Comparison of ENCODE assay signal across 10 mouse cellular contexts in genomic region chr14:75178801-75179211, GRCm38 (mm10). TPM values are rescaled to one million over a fixed set of nuclear protein-coding genes. Genes with fewer than 3 reads are reported as not detected.
DNase-seq lines count a peak whose midpoint lies in the region; ATAC-seq lines count a peak whose summit lies in the region.
"Had no signal": no experiment of that assay in that cellular context is flagged by ENCODE, and none has a peak within 500 bp of the region (broad histone marks: within the 10 kb centered on the region; RNA-seq: fewer than 3 reads in every experiment).

No protein-coding gene starts in this region.

- H3K4me3 ChIP-seq in embryonic facial prominence, embryonic 13.5 days = no peak overlapping the region
- no peak overlapping the region for H3K4me3 ChIP-seq in embryonic facial prominence, embryonic 10.5 days
- H3K4me3 ChIP-seq in erythroblast, embryonic 14.5 days (replicated peaks) = peak overlapping the region; percentile 74
- H3K4me3 ChIP-seq in stomach, embryonic 16.5 days (replicated peaks; ENCODE audit: low read length) = peak overlapping the region; percentile 19
- H3K4me3 ChIP-seq: forebrain, embryonic 13.5 days had no signal

- peaks cover 8% of the 10 kb centered on the region; the same call in 1 of the 2 replicates for H3K4me1 ChIP-seq in embryonic facial prominence, embryonic 13.5 days
- H3K4me1 ChIP-seq in embryonic facial prominence, embryonic 10.5 days = peaks cover 12% of the 10 kb centered on the region
- H3K4me1 ChIP-seq in erythroblast, embryonic 14.5 days (ENCODE audit: control insufficient read depth) = peaks cover 33% of the 10 kb centered on the region
- H3K4me1 ChIP-seq in stomach, embryonic 16.5 days (ENCODE audit: control insufficient read depth, insufficient read depth, low read length) = no peaks in the 10 kb centered on the region
- H3K4me1 ChIP-seq: forebrain, embryonic 13.5 days had no signal

- DNase-seq in embryonic facial prominence, embryonic 10.5 days (ENCODE audit: low spot score) = no peak
- DNase-seq in lung, postnatal 10 days = peak; percentile 34
- DNase-seq in cerebellum, postnatal 4 days (ENCODE audit: low spot score in 2 of 2) = no peak
- DNase-seq in testis, postnatal 10 days (ENCODE audit: low spot score) = no peak
- DNase-seq: kidney, adult 11 months had no signal

- H3K9me3 ChIP-seq in embryonic facial prominence, embryonic 13.5 days = no peaks in the 10 kb centered on the region
- H3K9me3 ChIP-seq in embryonic facial prominence, embryonic 10.5 days = no peaks in the 10 kb centered on the region
- no peaks in the 10 kb centered on the region for H3K9me3 ChIP-seq in erythroblast, embryonic 14.5 days (ENCODE audit: control insufficient read depth, low read length)
- no peaks in the 10 kb centered on the region for H3K9me3 ChIP-seq in stomach, embryonic 16.5 days (replicated peaks; ENCODE audit: control insufficient read depth, low read length)
- H3K9me3 ChIP-seq: forebrain, embryonic 13.5 days had no signal

- peak overlapping the region; percentile 16; the same call in 1 of the 2 replicates for H3K4me2 ChIP-seq in embryonic facial prominence, embryonic 13.5 days
- no peak overlapping the region for H3K4me2 ChIP-seq in stomach, embryonic 16.5 days (ENCODE audit: low read depth, low read length)
- H3K4me2 ChIP-seq: forebrain, embryonic 13.5 days had no signal

- 54% methylated on average over 10 of the region's 10 CpGs for WGBS in embryonic facial prominence, embryonic 13.5 days
- WGBS in embryonic facial prominence, embryonic 10.5 days = 71% methylated on average over 10 of the region's 10 CpGs
- WGBS in stomach, embryonic 16.5 days = 71% methylated on average over 10 of the region's 10 CpGs

- no peak overlapping the region for H3K27ac ChIP-seq in embryonic facial prominence, embryonic 13.5 days
- no peak overlapping the region for H3K27ac ChIP-seq in embryonic facial prominence, embryonic 10.5 days (replicated peaks)
- peak overlapping the region; percentile 43; the same call in 1 of the 2 replicates for H3K27ac ChIP-seq in stomach, embryonic 16.5 days (ENCODE audit: low read length)
- H3K27ac ChIP-seq: forebrain, embryonic 13.5 days had no signal

- ATAC-seq in embryonic facial prominence, embryonic 13.5 days (ENCODE audit: insufficient number of reproducible peaks, insufficient read depth, low FRiP score, low TSS enrichment, low read depth) = no peak
- peak; percentile 37; the same call in 1 of the 2 replicates for ATAC-seq in stomach, embryonic 16.5 days (ENCODE audit: insufficient read depth, low FRiP score)
- no peak for ATAC-seq in inflammation-experienced regulatory T-cells, adult 6 months
- ATAC-seq: forebrain, embryonic 13.5 days had no signal

- no peaks in the 10 kb centered on the region for H3K36me3 ChIP-seq in embryonic facial prominence, embryonic 13.5 days
- H3K36me3 ChIP-seq in embryonic facial prominence, embryonic 10.5 days (replicated peaks) = no peaks in the 10 kb centered on the region
- H3K36me3 ChIP-seq in erythroblast, embryonic 14.5 days (ENCODE audit: control insufficient read depth) = no peaks in the 10 kb centered on the region
- H3K36me3 ChIP-seq in stomach, embryonic 16.5 days (ENCODE audit: control insufficient read depth, insufficient read depth, low read length) = no peaks in the 10 kb centered on the region

- no peak overlapping the region for H3K9ac ChIP-seq in embryonic facial prominence, embryonic 13.5 days
- 0 out of 2 replicates have a peak overlapping the region, but pooled peaks have one; percentile 5 for H3K9ac ChIP-seq in stomach, embryonic 16.5 days (ENCODE audit: low read length)
- H3K9ac ChIP-seq: forebrain, embryonic 13.5 days had no signal

- H3K27me3 ChIP-seq in embryonic facial prominence, embryonic 13.5 days = no peaks in the 10 kb centered on the region
- H3K27me3 ChIP-seq in embryonic facial prominence, embryonic 10.5 days (replicated peaks; ENCODE audit: low read depth, poor library complexity, severe bottlenecking) = no peaks in the 10 kb centered on the region
- no peaks in the 10 kb centered on the region for H3K27me3 ChIP-seq in erythroblast, embryonic 14.5 days (ENCODE audit: control insufficient read depth)
- no peaks in the 10 kb centered on the region for H3K27me3 ChIP-seq in stomach, embryonic 16.5 days (ENCODE audit: control insufficient read depth, insufficient read depth, low read length)
- H3K27me3 ChIP-seq: forebrain, embryonic 13.5 days had no signal

RNA-seq across cellular contexts. Expression of gene Lcp1, which starts 47.9 kb away (rescaled TPM):
- polyA plus RNA-seq in embryonic facial prominence, embryonic 13.5 days (2015; fragmentation: Nextera tagmentation; extraction: Ambion mirVana) = 24.9 and 28.7 TPM in 2 replicates
- polyA plus RNA-seq in embryonic facial prominence, embryonic 10.5 days (2016; fragmentation: Nextera tagmentation; extraction: Ambion mirVana) = 20.7 and 25.5 TPM in 2 replicates
- polyA plus RNA-seq in erythroblast, embryonic 14.5 days (2012) = 0.15 and 0.19 TPM in 2 replicates
- polyA plus RNA-seq in stomach, embryonic 16.5 days (2015; fragmentation: Nextera tagmentation; extraction: Ambion mirVana) = 64.9 and 65.3 TPM in 2 replicates
- polyA plus RNA-seq in inflammation-experienced regulatory T-cells, adult 6 months (2017; shearing (Covaris generic)) = 1,000 to 10,000 TPM; 1,283 to 1,916 (median 1,300) TPM

RNA-seq across cellular contexts. Expression of gene Lrrc63, which starts 48.1 kb away (rescaled TPM):
- not detected in 2 replicates for polyA plus RNA-seq in embryonic facial prominence, embryonic 13.5 days (2015; fragmentation: Nextera tagmentation; extraction: Ambion mirVana)
- 0.13 TPM in 1 of 2 replicates, not detected in the other for polyA plus RNA-seq in embryonic facial prominence, embryonic 10.5 days (2016; fragmentation: Nextera tagmentation; extraction: Ambion mirVana)
- not detected in 2 replicates for polyA plus RNA-seq in erythroblast, embryonic 14.5 days (2012)
- polyA plus RNA-seq in stomach, embryonic 16.5 days (2015; fragmentation: Nextera tagmentation; extraction: Ambion mirVana) = not detected in 2 replicates
- polyA plus RNA-seq in inflammation-experienced regulatory T-cells, adult 6 months (2017; shearing (Covaris generic)) = not detected

Comparison
In these comparisons a context has a peak if more than half of its experiments do, and no peak if none do; other contexts are left out.
1. H3K4me3 ChIP-seq: peak in erythroblast, embryonic 14.5 days (single experiment) and stomach, embryonic 16.5 days (single experiment); none in embryonic facial prominence, embryonic 13.5 days (single experiment) and embryonic facial prominence, embryonic 10.5 days (single experiment).
2. RNA of gene Lcp1, which starts 47.9 kb away (polyA plus RNA-seq): 1,283 to 1,916 TPM in inflammation-experienced regulatory T-cells, adult 6 months, 64.9 to 65.3 TPM in stomach, embryonic 16.5 days, 20.7 to 25.5 TPM in embryonic facial prominence, embryonic 10.5 days and 24.9 to 28.7 TPM in embryonic facial prominence, embryonic 13.5 days; 0.15 to 0.19 TPM in erythroblast, embryonic 14.5 days; every median in the first group is over 10 times any median in the second.